Mouse (Mus musculus): ENCODE data around the gene Zfp51. TPM values are rescaled to one million over a fixed set of nuclear protein-coding genes. Genes with fewer than 3 reads are reported as not detected.
"Not testable (repeated sequence)": the region's sequence is repeated elsewhere in the genome, so short reads cannot be mapped to it uniquely, and the experiment has no call there.

The Zfp51 gene
- polyA plus RNA-seq, 1 experiment = 1.1 TPM

GRCm38 (mm10) chr17:21472653-21473307, 22.6 kb downstream of the Zfp51 start:
- no peak overlapping the region for H3K4me3 ChIP-seq (ENCODE audit: insufficient read depth, low read depth, low read length)
- WGBS = 61% methylated on average over 2 of the region's 2 CpGs

GRCm38 (mm10) chr17:21473362-21474190, 23.4 kb downstream of the Zfp51 start:
- H3K36me3 ChIP-seq (ENCODE audit: control insufficient read depth, insufficient read depth, low read length) = no peaks in the 10 kb centered on the region
- TF ChIP-seq CTCF (conservative IDR thresholded peaks at IDR 0.05; ENCODE audit: insufficient read depth, insufficient read length, low read depth, low read length) (no peak; the same call in 1 of the 2 replicates), POLR2A (IDR thresholded peaks at IDR 0.05; ENCODE audit: low read depth, low read length) (no peak)
- no peaks in the 10 kb centered on the region for H3K27me3 ChIP-seq (replicated peaks; ENCODE audit: control insufficient read depth, insufficient read depth, low read length)
- peak overlapping the region; percentile 94 for H3K27ac ChIP-seq (ENCODE audit: insufficient read depth, low read depth, low read length)
- 5% methylated on average over 14 of the region's 14 CpGs for WGBS
- H3K4me1 ChIP-seq (ENCODE audit: control insufficient read depth, insufficient read depth, low read length) = peaks cover 4% of the 10 kb centered on the region; the same call in 1 of the 2 replicates
- H3K4me3 ChIP-seq (ENCODE audit: insufficient read depth, low read depth, low read length) = no peak overlapping the region
- peak; percentile 82 for DNase-seq

More at GRCm38 (mm10) chr17:21472653-21473307, 22.6 kb downstream of the Zfp51 start:
- Histone ChIP-seq H3K36me3 (ENCODE audit: control insufficient read depth, insufficient read depth, low read length) (no peaks in the 10 kb centered on the region), H3K27ac (ENCODE audit: insufficient read depth, low read depth, low read length) (peak overlapping the region; percentile 94), H3K27me3 (replicated peaks; ENCODE audit: control insufficient read depth, insufficient read depth, low read length) (no peaks in the 10 kb centered on the region), H3K4me1 (ENCODE audit: control insufficient read depth, insufficient read depth, low read length) (peaks cover 4% of the 10 kb centered on the region; the same call in 1 of the 2 replicates)
- no peak for DNase-seq
- TF ChIP-seq CTCF (conservative IDR thresholded peaks at IDR 0.05; ENCODE audit: insufficient read depth, insufficient read length, low read depth, low read length) (no peak), POLR2A (IDR thresholded peaks at IDR 0.05; ENCODE audit: low read depth, low read length) (no peak)

GRCm38 (mm10) chr17:21474729-21475128, 24.6 kb downstream of the Zfp51 start:
- peak overlapping the region; percentile 13; the same call in 1 of the 2 replicates for H3K4me3 ChIP-seq (ENCODE audit: insufficient read depth, low read depth, low read length)
- DNase-seq = peak; percentile 26
- H3K4me1 ChIP-seq (ENCODE audit: control insufficient read depth, insufficient read depth, low read length); H3K36me3 ChIP-seq (ENCODE audit: control insufficient read depth, insufficient read depth, low read length); H3K27me3 ChIP-seq (replicated peaks; ENCODE audit: control insufficient read depth, insufficient read depth, low read length): not testable (repeated sequence)
- WGBS = 6% methylated on average over 9 of the region's 10 CpGs
- H3K27ac ChIP-seq (ENCODE audit: insufficient read depth, low read depth, low read length) = peak overlapping the region; percentile 43

GRCm38 (mm10) chr17:21475290-21475689, 25.1 kb downstream of the Zfp51 start:
- H3K4me1 ChIP-seq (ENCODE audit: control insufficient read depth, insufficient read depth, low read length); H3K36me3 ChIP-seq (ENCODE audit: control insufficient read depth, insufficient read depth, low read length); H3K4me3 ChIP-seq (ENCODE audit: insufficient read depth, low read depth, low read length); H3K27me3 ChIP-seq (replicated peaks; ENCODE audit: control insufficient read depth, insufficient read depth, low read length); H3K27ac ChIP-seq (ENCODE audit: insufficient read depth, low read depth, low read length); DNase-seq: not testable (repeated sequence)
- 56% methylated on average over 1 of the region's 1 CpGs for WGBS

- not testable (repeated sequence) for DNase-seq; H3K36me3 ChIP-seq (ENCODE audit: control insufficient read depth, insufficient read depth, low read length); H3K27ac ChIP-seq (ENCODE audit: insufficient read depth, low read depth, low read length); H3K27me3 ChIP-seq (replicated peaks; ENCODE audit: control insufficient read depth, insufficient read depth, low read length); H3K4me3 ChIP-seq (ENCODE audit: insufficient read depth, low read depth, low read length); H3K4me1 ChIP-seq (ENCODE audit: control insufficient read depth, insufficient read depth, low read length)
- WGBS = 57% methylated on average over 5 of the region's 9 CpGs
These were observed 26.2 kb downstream of the Zfp51 start for GRCm38 (mm10) chr17:21476351-21476750.

GRCm38 (mm10) chr17:21478103-21478777, 28.1 kb downstream of the Zfp51 start:
- H3K27me3 ChIP-seq (replicated peaks; ENCODE audit: control insufficient read depth, insufficient read depth, low read length); DNase-seq; H3K36me3 ChIP-seq (ENCODE audit: control insufficient read depth, insufficient read depth, low read length); H3K4me1 ChIP-seq (ENCODE audit: control insufficient read depth, insufficient read depth, low read length); H3K4me3 ChIP-seq (ENCODE audit: insufficient read depth, low read depth, low read length): not testable (repeated sequence)
- H3K27ac ChIP-seq (ENCODE audit: insufficient read depth, low read depth, low read length) = peak overlapping the region; percentile 56
- 66% methylated on average over 10 of the region's 10 CpGs for WGBS

GRCm38 (mm10) chr17:21488760-21489499, 38.8 kb downstream of the Zfp51 start, which contains the start of gene Zfp53:
Gene Zfp53, plus strand, starts transcription at chr17:21488998.
- no peaks in the 10 kb centered on the region for H3K27me3 ChIP-seq (replicated peaks; ENCODE audit: control insufficient read depth, insufficient read depth, low read length)
- peak; percentile 53 for TF ChIP-seq POLR2A (IDR thresholded peaks at IDR 0.05; ENCODE audit: low read depth, low read length)
- no peak for TF ChIP-seq CTCF (conservative IDR thresholded peaks at IDR 0.05; ENCODE audit: insufficient read depth, insufficient read length, low read depth, low read length)
- H3K36me3 ChIP-seq (ENCODE audit: control insufficient read depth, insufficient read depth, low read length) = no peaks in the 10 kb centered on the region
- H3K27ac ChIP-seq (ENCODE audit: insufficient read depth, low read depth, low read length) = peak within 1 kb of the TSS; percentile 12; the same call in 1 of the 2 replicates
- peaks cover 3% of the 10 kb centered on the region; the same call in 1 of the 2 replicates for H3K4me1 ChIP-seq (ENCODE audit: control insufficient read depth, insufficient read depth, low read length)
- peak; percentile 95 for DNase-seq
- peak within 1 kb of the TSS; percentile 59 for H3K4me3 ChIP-seq (ENCODE audit: insufficient read depth, low read depth, low read length)
- WGBS = under 1% methylated on average over 34 of the region's 34 CpGs
